Mouse (Mus musculus) embryonic fibroblast, embryonic 13.5 days (primary cell): Measurements from ENCODE around the gene Cdh15.

Source experiments
- CTCF ChIP-seq: IDR thresholded peaks from 2 replicates; pipeline ENCODE4 v1.5.1; 2011; ENCODE audit warnings: mild to moderate bottlenecking, control low read depth, low read length, moderate library complexity, borderline replicate concordance; ENCODE audit not compliant: insufficient read depth
- POLR2A ChIP-seq: IDR thresholded peaks from 2 replicates; pipeline ENCODE4 v1.6.1; 2011; ENCODE audit warnings: low read depth, mild to moderate bottlenecking, control low read depth, low read length, moderate library complexity

DNA sequence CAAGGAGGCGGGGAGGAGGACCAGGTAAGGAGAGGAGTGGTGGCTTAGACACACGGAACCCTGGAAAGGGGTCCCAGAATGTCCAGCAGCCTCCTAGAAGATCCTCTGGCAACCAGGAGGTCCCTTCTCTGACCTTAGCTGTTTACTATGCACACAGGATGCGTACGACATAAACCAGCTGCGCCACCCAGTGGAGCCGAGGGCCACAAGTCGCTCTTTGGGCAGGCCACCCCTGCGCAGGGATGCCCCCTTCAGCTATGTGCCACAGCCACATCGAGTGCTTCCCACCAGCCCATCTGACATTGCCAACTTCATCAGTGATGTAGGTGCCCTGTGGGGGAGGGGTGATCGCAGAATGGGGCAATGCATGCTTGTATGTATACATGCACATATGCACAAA lies 17.7 kb downstream of the Cdh15 start:
- TF ChIP-seq CTCF (peak; percentile 12; the same call in 1 of the 2 replicates), POLR2A (no peak)
